Mouse (Mus musculus) neural tube, embryonic 12.5 days (tissue): ENCODE data around the gene Bcas3. TPM values are rescaled to one million over a fixed set of nuclear protein-coding genes. Genes with fewer than 3 reads are reported as not detected.

Experiments
- ATAC-seq: fragments of 200-750 bp; cut with Nextera tagmentation; 2 replicates; pipeline ENCODE4 v1.8.0; 2017; ENCODE audit warnings: low read depth, mild to moderate bottlenecking, moderate TSS enrichment, moderate library complexity; ENCODE audit not compliant: low FRiP score
- H3K27ac ChIP-seq: fragments of 300-500 bp; sonication (generic); 2 replicates; pipeline ENCODE4 v1.5.1; 2016
- H3K27me3 ChIP-seq: fragments of 300-500 bp; sonication (generic); replicated peaks from 2 replicates; pipeline ENCODE4 v1.6.1; 2016; ENCODE audit warnings: mild to moderate bottlenecking
- H3K36me3 ChIP-seq: fragments of 300-500 bp; sonication (generic); 2 replicates; pipeline ENCODE4 v1.6.1; 2016; ENCODE audit warnings: mild to moderate bottlenecking
- H3K4me1 ChIP-seq: fragments of 300-500 bp; sonication (generic); 2 replicates; pipeline ENCODE4 v1.6.1; 2016
- H3K4me2 ChIP-seq: fragments of 300-500 bp; sonication (generic); replicated peaks from 2 replicates; pipeline ENCODE4 v1.6.1; 2016; ENCODE audit warnings: mild to moderate bottlenecking
- H3K4me3 ChIP-seq: fragments of 300-500 bp; sonication (generic); 2 replicates; pipeline ENCODE4 v1.5.1; 2016
- H3K9ac ChIP-seq: fragments of 300-500 bp; sonication (generic); 2 replicates; pipeline ENCODE4 v1.6.1; 2016; ENCODE audit warnings: mild to moderate bottlenecking
- H3K9me3 ChIP-seq: fragments of 300-500 bp; sonication (generic); 2 replicates; pipeline ENCODE4 v1.6.1; 2016; ENCODE audit warnings: mild to moderate bottlenecking
- WGBS: fragments of 180-500 bp; shearing (Covaris S2); methylation state at CpG from one replicate; pipeline ENCODE4 v1.1.7; 2016; 5-methylcytosine and 5-hydroxymethylcytosine counted together
- polyA plus RNA-seq: library from polyadenylated mRNA; unstranded; fragments of >200 nt; fragmentation: Nextera tagmentation; extraction: Ambion mirVana; gene quantifications from 2 replicates; pipeline ENCODE4 v1.2.1, GENCODE M21; 2016

The Bcas3 gene
- polyA plus RNA-seq, 1 experiment from 2014 or later = 38.2 TPM

- no peaks in the 10 kb centered on the region for H3K36me3 ChIP-seq
- H3K27ac ChIP-seq = no peak overlapping the region
- ATAC-seq = no peak
- H3K27me3 ChIP-seq = no peaks in the 10 kb centered on the region
- peaks cover 14% of the 10 kb centered on the region for H3K4me1 ChIP-seq
- no peaks in the 10 kb centered on the region for H3K9me3 ChIP-seq
- H3K4me2 ChIP-seq = no peak overlapping the region
- H3K9ac ChIP-seq = no peak overlapping the region
- H3K4me3 ChIP-seq = no peak overlapping the region
- 87% methylated on average over 12 of the region's 12 CpGs for WGBS
These were observed 459.4 kb downstream of the Bcas3 start for GRCm38 (mm10) chr11:85812201-85812966.

GRCm38 (mm10) chr11:85814678-85815077 is 461.7 kb downstream of the Bcas3 start:
- 45% methylated on average over 4 of the region's 4 CpGs for WGBS
- Histone ChIP-seq H3K27ac (no peak overlapping the region), H3K9ac (no peak overlapping the region), H3K36me3 (no peaks in the 10 kb centered on the region), H3K9me3 (no peaks in the 10 kb centered on the region), H3K27me3 (no peaks in the 10 kb centered on the region), H3K4me3 (no peak overlapping the region), H3K4me1 (peaks cover 16% of the 10 kb centered on the region), H3K4me2 (no peak overlapping the region)
- no peak for ATAC-seq

- Histone ChIP-seq H3K27me3 (0 out of 2 replicates have a peak, but pooled peaks cover 6% of the 10 kb centered on the region), H3K4me1 (peaks cover 18% of the 10 kb centered on the region), H3K27ac (no peak overlapping the region), H3K36me3 (no peaks in the 10 kb centered on the region), H3K4me3 (no peak overlapping the region), H3K4me2 (no peak overlapping the region), H3K9ac (no peak overlapping the region), H3K9me3 (no peaks in the 10 kb centered on the region)
- ATAC-seq = no peak
- WGBS = 82% methylated on average over 5 of the region's 5 CpGs
These were observed 463.5 kb downstream of the Bcas3 start for GRCm38 (mm10) chr11:85816471-85816870.

GRCm38 (mm10) chr11:85818401-85818800 is 465.4 kb downstream of the Bcas3 start:
- Histone ChIP-seq H3K4me1 (peaks cover 18% of the 10 kb centered on the region), H3K4me2 (no peak overlapping the region), H3K27ac (no peak overlapping the region), H3K4me3 (no peak overlapping the region), H3K9me3 (no peaks in the 10 kb centered on the region), H3K27me3 (0 out of 2 replicates have a peak, but pooled peaks cover 6% of the 10 kb centered on the region), H3K9ac (no peak overlapping the region), H3K36me3 (no peaks in the 10 kb centered on the region)
- no peak for ATAC-seq
- WGBS = 80% methylated on average over 3 of the region's 3 CpGs

GRCm38 (mm10) chr11:85820959-85821358 is 468.0 kb downstream of the Bcas3 start:
- Histone ChIP-seq H3K4me1 (peaks cover 3% of the 10 kb centered on the region; the same call in 1 of the 2 replicates), H3K36me3 (no peaks in the 10 kb centered on the region), H3K4me2 (no peak overlapping the region), H3K27me3 (peaks cover 25% of the 10 kb centered on the region), H3K9me3 (no peaks in the 10 kb centered on the region), H3K9ac (no peak overlapping the region), H3K4me3 (no peak overlapping the region), H3K27ac (no peak overlapping the region)
- ATAC-seq = no peak
- 86% methylated on average over 3 of the region's 3 CpGs for WGBS

GRCm38 (mm10) chr11:85821659-85822058 is 468.7 kb downstream of the Bcas3 start:
- Histone ChIP-seq H3K4me3 (no peak overlapping the region), H3K27ac (no peak overlapping the region), H3K4me2 (no peak overlapping the region), H3K27me3 (peaks cover 32% of the 10 kb centered on the region), H3K9me3 (no peaks in the 10 kb centered on the region), H3K9ac (no peak overlapping the region), H3K4me1 (peaks cover 3% of the 10 kb centered on the region; the same call in 1 of the 2 replicates), H3K36me3 (no peaks in the 10 kb centered on the region)
- 78% methylated on average over 9 of the region's 9 CpGs for WGBS
- ATAC-seq = no peak

- peaks cover 9% of the 10 kb centered on the region for H3K4me1 ChIP-seq
- H3K27me3 ChIP-seq = peaks cover 47% of the 10 kb centered on the region
- no peak overlapping the region for H3K4me2 ChIP-seq
- no peak overlapping the region for H3K27ac ChIP-seq
- no peaks in the 10 kb centered on the region for H3K9me3 ChIP-seq
- 13% methylated on average over 6 of the region's 6 CpGs for WGBS
- no peak overlapping the region for H3K9ac ChIP-seq
- ATAC-seq = no peak
- H3K4me3 ChIP-seq = no peak overlapping the region
- H3K36me3 ChIP-seq = no peaks in the 10 kb centered on the region
These were observed 470.2 kb downstream of the Bcas3 start for GRCm38 (mm10) chr11:85823181-85823580.

- no peak overlapping the region for H3K4me3 ChIP-seq
- WGBS = 85% methylated on average over 4 of the region's 4 CpGs
- peaks cover 9% of the 10 kb centered on the region for H3K4me1 ChIP-seq
- H3K27ac ChIP-seq = no peak overlapping the region
- no peak for ATAC-seq
- H3K9me3 ChIP-seq = no peaks in the 10 kb centered on the region
- H3K27me3 ChIP-seq = peaks cover 53% of the 10 kb centered on the region
- H3K4me2 ChIP-seq = no peak overlapping the region
- H3K36me3 ChIP-seq = no peaks in the 10 kb centered on the region
- H3K9ac ChIP-seq = no peak overlapping the region
These were observed 470.8 kb downstream of the Bcas3 start for GRCm38 (mm10) chr11:85823794-85824193.

GRCm38 (mm10) chr11:85825031-85825430 is 472.1 kb downstream of the Bcas3 start:
- no peak overlapping the region for H3K4me3 ChIP-seq
- no peak for ATAC-seq
- H3K36me3 ChIP-seq = no peaks in the 10 kb centered on the region
- H3K4me1 ChIP-seq = peaks cover 18% of the 10 kb centered on the region
- H3K4me2 ChIP-seq = no peak overlapping the region
- no peaks in the 10 kb centered on the region for H3K9me3 ChIP-seq
- H3K27me3 ChIP-seq = peaks cover 65% of the 10 kb centered on the region
- H3K9ac ChIP-seq = no peak overlapping the region
- no peak overlapping the region for H3K27ac ChIP-seq
- WGBS = 64% methylated on average over 10 of the region's 10 CpGs

- no peaks in the 10 kb centered on the region for H3K36me3 ChIP-seq
- H3K9ac ChIP-seq = no peak overlapping the region
- H3K4me1 ChIP-seq = peaks cover 24% of the 10 kb centered on the region
- no peaks in the 10 kb centered on the region for H3K9me3 ChIP-seq
- no peak overlapping the region for H3K27ac ChIP-seq
- H3K4me2 ChIP-seq = no peak overlapping the region
- 63% methylated on average over 7 of the region's 7 CpGs for WGBS
- ATAC-seq = no peak
- H3K4me3 ChIP-seq = no peak overlapping the region
- peaks cover 67% of the 10 kb centered on the region for H3K27me3 ChIP-seq
These were observed 472.9 kb downstream of the Bcas3 start for GRCm38 (mm10) chr11:85825823-85826222.

- H3K27me3 ChIP-seq = peaks cover 82% of the 10 kb centered on the region
These were observed 474.4 kb downstream of the Bcas3 start for GRCm38 (mm10) chr11:85827342-85827741.

GRCm38 (mm10) chr11:85828691-85829519 is 475.9 kb downstream of the Bcas3 start:
- no peaks in the 10 kb centered on the region for H3K9me3 ChIP-seq
- ATAC-seq = no peak
- H3K4me1 ChIP-seq = peaks cover 38% of the 10 kb centered on the region
- H3K27ac ChIP-seq = no peak overlapping the region
- no peaks in the 10 kb centered on the region for H3K36me3 ChIP-seq
- H3K4me3 ChIP-seq = no peak overlapping the region; the same call in 1 of the 2 replicates
- H3K27me3 ChIP-seq = peaks cover 89% of the 10 kb centered on the region
- peak overlapping the region; percentile 60 for H3K4me2 ChIP-seq
- 5% methylated on average over 38 of the region's 38 CpGs for WGBS
- no peak overlapping the region for H3K9ac ChIP-seq

More at GRCm38 (mm10) chr11:85827342-85827741, 474.4 kb downstream of the Bcas3 start:
- Histone ChIP-seq H3K4me2 (no peak overlapping the region), H3K4me1 (peaks cover 30% of the 10 kb centered on the region), H3K27ac (no peak overlapping the region), H3K4me3 (no peak overlapping the region), H3K9ac (no peak overlapping the region), H3K9me3 (no peaks in the 10 kb centered on the region), H3K36me3 (no peaks in the 10 kb centered on the region)
- no peak for ATAC-seq
- WGBS = 14% methylated on average over 9 of the region's 9 CpGs
